Mouse (Mus musculus) ES-E14 (cell line): ENCODE data around the gene Hoxb4.

Source experiments
- CHD2 ChIP-seq: IDR thresholded peaks from 2 replicates; pipeline ENCODE4 v1.6.1; 2014; ENCODE audit warnings: mild to moderate bottlenecking, low read depth, low read length, inconsistent platforms
- HCFC1 ChIP-seq: IDR thresholded peaks from 2 replicates; pipeline ENCODE4 v1.6.1; 2012; ENCODE audit warnings: low read length, inconsistent platforms, borderline replicate concordance; ENCODE audit not compliant: insufficient read depth
- MAFK ChIP-seq: IDR thresholded peaks from 2 replicates; pipeline ENCODE4 v1.6.1; 2014; ENCODE audit warnings: mild to moderate bottlenecking, low read depth, low read length, inconsistent platforms; ENCODE audit not compliant: insufficient read depth
- ZC3H11A ChIP-seq: IDR thresholded peaks from 2 replicates; pipeline ENCODE4 v1.6.1; 2012; ENCODE audit warnings: low read depth, mild to moderate bottlenecking, inconsistent platforms, low read length, borderline replicate concordance
- ZNF384 ChIP-seq: IDR thresholded peaks from 2 replicates; pipeline ENCODE4 v1.6.1; 2012; ENCODE audit warnings: low read depth, low read length, inconsistent platforms

GRCm38 (mm10) chr11:96311520-96312417, 6.3 kb upstream of the Hoxb4 start:
- TF ChIP-seq ZC3H11A, result no peak; the same call in 1 of the 2 replicates
- no peak for TF ChIP-seq ZNF384
- TF ChIP-seq MAFK, result no peak
- no peak for TF ChIP-seq CHD2
- TF ChIP-seq HCFC1, result no peak
